Mouse (Mus musculus) liver, embryonic 14.5 days (tissue): ENCODE measurements at regions not wholly inside any gene's neighbourhood (a gene's known extent, or its start where the extent isn't known, plus 50 kb on each side); places are given as distances from the start of the nearest gene placed in this dataset.

Experiments
- CTCF ChIP-seq: IDR thresholded peaks from 2 replicates; pipeline ENCODE4 v1.5.1; 2016; ENCODE audit warnings: antibody characterized with exemption, low read depth, control low read depth
- EP300 ChIP-seq: IDR thresholded peaks from 2 replicates; pipeline ENCODE4 v1.6.1; 2016; ENCODE audit warnings: antibody characterized with exemption, low read depth

DNA sequence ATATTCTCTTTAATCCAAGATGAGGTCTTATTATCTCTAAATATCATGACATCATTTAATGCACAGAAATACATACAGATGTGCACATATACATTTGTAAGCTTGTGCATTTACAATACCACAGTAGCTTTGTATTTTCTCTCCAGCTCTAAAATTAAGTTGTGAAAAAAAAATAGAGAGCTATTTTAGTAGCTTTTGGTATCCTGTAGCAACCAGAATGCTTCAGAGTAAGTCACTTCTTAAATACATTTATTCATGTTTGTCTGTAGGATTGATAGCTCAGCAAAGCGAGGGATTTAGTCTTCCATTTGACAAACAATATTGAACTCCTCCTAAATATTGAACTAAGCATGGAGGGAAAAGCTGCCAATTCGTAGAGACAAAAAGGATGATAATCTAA is 286.4 kb upstream of the C030005K15Rik start:
- TF ChIP-seq CTCF (no peak), EP300 (no peak)
